Mouse (Mus musculus) adrenal gland (tissue): ENCODE measurements around the gene Neurod1.

Source experiments
- intact Hi-C: fragments of 180-260 bp; cut with DNase I; formaldehyde crosslinking; loops from one replicate; pipeline ENCODE4 v1.15.1; 2025

Gene Neurod1

GRCm38 (mm10) chr2:79443861-79444620 is 12.5 kb downstream of the Neurod1 start:
- intact Hi-C loops = no loop called here

DNA sequence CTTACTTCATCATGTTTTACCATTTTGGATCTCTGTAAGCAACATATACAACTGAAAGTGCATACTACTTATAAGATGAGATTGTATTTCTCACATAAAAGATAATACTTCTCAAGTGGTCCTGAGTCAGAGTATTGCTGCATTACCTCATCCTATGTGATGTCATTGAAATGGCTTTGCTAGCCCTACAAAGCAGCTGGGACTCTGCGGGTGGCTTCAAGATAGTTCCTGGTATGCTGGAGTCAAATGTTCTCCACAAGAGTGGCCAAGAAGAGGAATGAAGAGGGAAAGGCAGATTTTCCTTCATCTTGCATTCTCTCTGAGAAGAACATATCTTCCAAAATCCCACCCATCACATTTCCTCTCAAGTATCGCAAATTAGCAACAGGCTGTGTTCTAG is 13.2 kb downstream of the Neurod1 start:
- intact Hi-C loops = no loop called here

DNA sequence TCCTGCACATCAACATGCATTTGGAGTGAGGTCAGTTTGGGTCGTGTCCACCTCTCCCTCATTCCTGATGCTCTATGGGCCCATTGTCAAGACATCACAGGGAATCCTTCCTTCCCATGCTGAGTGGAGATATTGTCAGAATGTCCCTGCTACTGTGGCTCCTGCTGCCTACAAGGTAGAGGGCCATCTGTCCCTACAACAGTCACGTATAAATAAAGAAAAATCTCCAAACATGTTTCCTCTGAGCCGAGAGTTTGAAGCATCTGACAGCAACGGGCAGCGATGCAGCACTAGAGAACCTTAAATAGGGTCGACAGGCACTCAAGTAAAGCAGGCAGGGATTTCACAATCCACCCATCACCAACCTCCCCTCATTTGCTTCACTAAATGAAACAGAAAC is 13.6 kb downstream of the Neurod1 start:
- intact Hi-C loops = no loop called here

- intact Hi-C loops = no loop called here
Observed at GRCm38 (mm10) chr2:79442227-79442626, 14.3 kb downstream of the Neurod1 start.

DNA sequence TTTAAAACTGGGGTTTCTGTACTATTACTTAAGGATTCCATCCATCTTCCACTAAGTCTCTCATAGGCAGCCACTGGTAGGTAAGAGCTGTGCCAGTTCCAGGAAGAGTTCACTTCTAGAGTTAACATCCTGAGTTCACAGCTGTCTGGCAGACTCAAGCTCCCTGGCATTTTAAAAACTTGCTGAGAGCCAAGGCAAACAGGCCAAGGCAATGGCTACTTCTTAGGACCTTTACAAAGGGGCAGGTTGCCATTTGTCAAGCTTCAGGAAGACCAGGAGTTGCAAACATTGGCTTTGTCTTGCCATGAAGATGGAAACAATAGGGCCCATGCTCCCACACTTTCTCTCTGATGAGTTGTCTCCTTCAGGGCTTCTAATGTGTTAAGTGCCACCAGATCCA is 26.5 kb downstream of the Neurod1 start:
- intact Hi-C loops = no loop called here

DNA sequence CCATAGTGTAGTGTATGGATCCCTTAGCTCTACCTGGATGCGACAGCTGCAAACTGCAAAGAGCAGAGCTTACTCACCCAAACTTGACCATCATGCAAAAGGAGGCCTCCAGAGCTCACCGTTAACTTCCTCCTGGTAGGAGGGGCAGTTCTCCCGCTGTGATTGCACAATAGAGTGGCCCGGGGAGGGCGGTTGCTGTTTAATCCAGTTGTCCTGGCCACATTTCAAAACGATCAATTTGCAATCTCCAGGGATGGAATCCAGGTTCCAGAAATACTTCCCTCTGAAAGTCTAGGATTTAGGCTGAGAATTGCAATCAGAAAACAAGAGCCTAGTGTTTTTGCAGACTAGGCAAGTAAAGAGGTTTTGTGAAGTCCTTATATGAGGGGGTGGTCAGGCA is 26.9 kb downstream of the Neurod1 start:
- intact Hi-C loops = no loop called here

DNA sequence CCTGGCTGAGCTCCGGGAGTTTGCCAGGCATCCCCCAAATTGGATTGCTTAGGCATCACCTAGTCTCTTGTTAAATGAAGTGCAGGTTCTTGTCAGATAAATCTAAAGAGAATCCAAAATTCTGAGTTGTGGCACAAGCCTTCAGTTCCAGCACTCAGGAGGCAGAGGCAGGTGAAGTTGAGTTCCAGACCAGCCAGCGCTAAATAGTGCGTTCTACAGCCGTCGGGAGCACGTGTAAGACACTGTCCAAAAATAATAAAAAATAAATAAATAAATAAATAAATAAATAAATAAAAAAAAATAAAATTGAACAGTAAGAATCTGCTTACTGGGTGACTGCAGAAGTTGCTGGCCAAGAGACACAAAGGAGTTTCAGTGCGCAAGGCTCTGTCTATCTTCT is 27.4 kb downstream of the Neurod1 start:
- intact Hi-C loops = no loop called here

GRCm38 (mm10) chr2:79428569-79429104 is 27.9 kb downstream of the Neurod1 start:
- intact Hi-C loops = no loop called here

GRCm38 (mm10) chr2:79428022-79428421 is 28.5 kb downstream of the Neurod1 start:
- intact Hi-C loops = no loop called here

DNA sequence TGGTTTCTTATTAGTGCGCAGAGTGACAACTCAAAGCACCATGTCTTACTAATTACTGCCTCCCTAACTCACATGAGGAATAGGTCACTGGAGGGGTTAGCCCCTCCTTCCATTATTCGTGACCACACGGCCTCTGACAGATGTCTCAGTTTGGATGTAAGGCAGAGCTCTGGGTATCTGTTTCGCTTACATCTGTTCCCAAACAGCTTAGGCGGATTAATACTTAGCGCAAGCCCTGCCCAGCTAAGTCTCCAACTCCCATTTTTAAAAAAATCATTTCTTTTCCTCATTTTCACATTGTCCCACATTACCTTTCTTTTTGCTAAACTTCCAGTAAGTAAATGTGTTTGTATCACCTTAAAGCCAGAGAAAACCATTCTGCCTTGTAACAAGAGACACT is 34.9 kb downstream of the Neurod1 start:
- intact Hi-C loops = no loop called here

DNA sequence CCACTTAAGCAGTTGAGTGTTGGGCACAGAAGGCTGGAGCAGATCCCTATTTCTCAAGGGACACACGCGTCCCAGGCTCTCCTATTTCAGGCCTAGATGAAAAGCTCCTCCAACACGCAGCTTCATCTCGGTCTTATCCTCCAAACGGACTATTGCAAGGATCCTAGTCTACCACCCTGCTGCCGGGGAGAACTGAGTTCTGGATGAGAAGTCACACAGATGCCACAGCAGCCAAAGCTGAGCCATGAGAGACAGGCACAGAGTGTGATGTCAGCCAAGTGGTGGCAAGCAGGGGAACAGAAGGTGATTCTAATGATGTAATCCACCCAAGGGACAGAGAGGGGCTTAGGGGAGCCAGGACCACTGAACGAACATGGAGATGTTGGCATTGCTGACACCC is 42.0 kb downstream of the Neurod1 start:
- intact Hi-C loops = no loop called here

DNA sequence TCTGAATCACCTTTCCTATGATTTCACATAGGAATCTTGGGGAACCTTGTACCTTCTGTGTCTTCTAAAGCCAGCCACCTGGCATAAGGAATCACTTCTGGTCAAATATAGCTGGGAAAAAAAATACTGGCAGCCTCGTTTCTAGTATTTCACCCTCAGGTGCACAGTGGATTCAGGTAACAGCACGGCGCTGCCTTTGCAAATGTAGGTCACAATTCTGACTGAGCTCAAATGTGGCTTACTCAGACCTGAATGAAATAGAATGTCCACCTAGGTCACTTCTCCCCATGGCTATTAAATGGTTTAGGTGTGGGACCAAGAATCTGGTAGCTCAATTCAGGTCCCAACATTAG is 45.7 kb downstream of the Neurod1 start:
- intact Hi-C loops = no loop called here

DNA sequence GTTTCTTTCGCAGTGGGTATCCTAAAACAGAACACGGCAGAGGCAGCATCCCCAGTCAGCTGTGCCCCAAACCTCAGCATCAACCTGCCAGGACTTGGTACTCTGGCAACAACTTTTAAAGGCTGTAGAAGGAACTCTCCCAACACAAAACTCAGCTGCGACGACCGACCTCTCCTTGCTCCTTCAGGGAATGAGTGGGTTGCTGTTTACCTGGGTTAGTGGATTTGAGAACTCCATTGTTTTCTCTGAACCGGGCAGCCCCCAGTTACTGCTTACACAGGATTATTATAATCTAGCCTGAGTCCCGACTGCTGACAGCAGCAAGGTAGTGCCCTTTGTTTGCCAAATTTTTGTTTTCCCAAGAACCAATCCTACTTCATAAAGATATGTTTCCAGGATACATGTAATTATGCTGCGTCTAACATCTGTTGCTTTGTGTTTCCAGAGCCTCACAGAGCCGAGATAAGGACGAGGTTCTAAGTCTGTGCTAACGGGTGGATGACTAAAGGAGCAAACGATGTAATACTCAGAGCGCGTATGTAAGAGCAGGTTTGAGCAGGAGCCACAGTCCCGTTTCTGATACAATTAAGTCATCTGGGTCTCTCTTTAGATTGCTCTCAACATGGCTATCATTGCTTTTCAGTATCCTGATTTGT is 46.2 kb downstream of the Neurod1 start:
- intact Hi-C loops = no loop called here

GRCm38 (mm10) chr2:79405661-79406405 is 50.7 kb downstream of the Neurod1 start:
- intact Hi-C loops = no loop called here
